Mouse (Mus musculus): ENCODE measurements around the gene Pde1a. TPM values are rescaled to one million over a fixed set of nuclear protein-coding genes. Genes with fewer than 3 reads are reported as not detected.

Pde1a gene
- polyA plus RNA-seq, 1 experiment: 19.9 TPM

DNA sequence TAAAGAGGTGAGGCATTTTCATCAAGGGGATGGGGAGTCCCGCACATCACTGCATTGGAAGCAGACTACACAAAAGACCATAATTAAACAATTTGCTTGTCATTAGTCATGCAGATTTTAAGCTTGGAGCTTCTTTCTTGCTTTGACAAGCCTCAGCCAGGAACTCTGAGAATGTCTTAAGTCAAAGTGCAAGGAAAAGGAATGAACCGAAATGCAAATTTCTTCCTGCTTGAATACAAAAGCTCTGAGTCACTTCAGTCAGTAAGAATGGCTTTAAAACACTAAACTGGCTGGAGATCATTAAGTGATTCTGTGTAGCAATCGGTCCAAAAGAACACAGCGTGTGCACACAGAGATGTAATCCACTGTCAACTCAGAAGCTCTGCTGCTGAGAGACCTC, 2.6 kb downstream of the Pde1a start:
- H3K4me3 ChIP-seq (ENCODE audit: insufficient read depth, low read length): no peak overlapping the region
- TF ChIP-seq POLR2A (IDR thresholded peaks at IDR 0.05; ENCODE audit: low read depth, low read length) (no peak), CTCF (IDR thresholded peaks at IDR 0.05; ENCODE audit: borderline replicate concordance, insufficient read depth, low read length) (no peak)
- peak overlapping the region; percentile 77 for H3K27ac ChIP-seq (ENCODE audit: insufficient read depth, low read length)
- H3K4me1 ChIP-seq (ENCODE audit: control insufficient read depth, insufficient read depth, low read length): peaks cover 14% of the 10 kb centered on the region

DNA sequence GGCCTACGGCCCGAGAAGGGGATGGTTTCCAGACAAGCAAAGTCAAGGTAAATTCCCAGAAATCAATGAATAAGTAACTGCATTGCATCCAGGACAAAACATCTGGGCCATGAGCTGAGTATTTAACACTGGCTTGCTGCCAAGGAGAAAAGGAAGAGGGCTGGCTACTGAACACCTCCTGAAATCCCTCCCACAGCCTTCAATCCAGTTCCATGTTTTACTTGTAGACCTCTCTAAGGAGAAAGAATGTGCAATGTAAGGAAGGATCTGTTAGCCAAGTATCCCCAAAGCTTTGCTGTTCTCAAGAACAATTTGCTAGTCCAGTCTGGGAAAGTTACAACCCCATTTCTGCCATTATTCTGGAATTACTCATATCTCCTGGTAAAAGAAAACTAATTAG, 42.4 kb downstream of the Pde1a start:
- TF ChIP-seq CTCF (IDR thresholded peaks at IDR 0.05; ENCODE audit: borderline replicate concordance, insufficient read depth, low read length): no peak
- no peak for TF ChIP-seq POLR2A (IDR thresholded peaks at IDR 0.05; ENCODE audit: low read depth, low read length)

DNA sequence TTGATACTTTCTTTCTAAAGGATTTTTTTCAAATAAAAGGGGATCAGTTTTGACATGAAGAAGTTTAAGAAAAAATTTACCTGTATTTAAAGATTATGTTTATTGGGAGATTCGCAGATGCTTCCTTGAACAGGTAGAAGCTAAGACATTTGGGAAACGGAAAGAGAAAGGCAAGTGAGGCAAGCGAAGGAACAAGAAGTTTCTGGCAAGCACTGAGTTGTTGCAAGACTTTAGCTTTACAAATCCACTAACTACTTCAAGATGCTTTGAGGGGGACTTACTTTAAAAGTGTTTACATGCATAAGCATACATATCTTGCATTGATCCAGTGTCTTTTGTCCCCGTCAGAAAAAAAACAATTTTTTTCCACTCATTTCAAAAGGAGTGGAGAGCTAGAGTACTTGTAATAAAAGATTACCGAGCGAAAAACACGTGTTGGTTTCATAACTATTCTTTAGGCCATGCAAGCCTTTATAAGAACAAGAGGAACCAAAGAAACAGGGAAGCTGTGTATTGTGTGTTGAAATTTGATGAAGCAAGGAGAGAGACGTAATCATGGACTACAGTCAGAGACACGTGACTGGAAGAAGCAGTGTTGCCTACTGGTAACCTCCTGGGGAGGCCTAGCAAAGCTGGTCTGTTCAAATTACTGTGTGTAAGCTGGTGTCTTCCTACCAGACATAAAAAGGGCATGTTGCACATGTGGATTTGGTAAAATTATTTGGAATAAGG, 49.0 kb downstream of the Pde1a start:
- TF ChIP-seq CTCF (IDR thresholded peaks at IDR 0.05; ENCODE audit: borderline replicate concordance, insufficient read depth, low read length) (no peak), POLR2A (IDR thresholded peaks at IDR 0.05; ENCODE audit: low read depth, low read length) (no peak)
- Histone ChIP-seq H3K4me3 (ENCODE audit: insufficient read depth, low read length) (no peak overlapping the region), H3K27ac (ENCODE audit: insufficient read depth, low read length) (no peak overlapping the region), H3K4me1 (ENCODE audit: control insufficient read depth, insufficient read depth, low read length) (no peaks in the 10 kb centered on the region)

More for the DNA sequence above, 42.4 kb downstream of the Pde1a start:
- H3K27ac ChIP-seq (ENCODE audit: insufficient read depth, low read length): peak overlapping the region; percentile 10; the same call in 1 of the 2 replicates
- no peak overlapping the region for H3K4me3 ChIP-seq (ENCODE audit: insufficient read depth, low read length)
- no peaks in the 10 kb centered on the region; the same call in none of the 2 replicates for H3K4me1 ChIP-seq (ENCODE audit: control insufficient read depth, insufficient read depth, low read length)

DNA sequence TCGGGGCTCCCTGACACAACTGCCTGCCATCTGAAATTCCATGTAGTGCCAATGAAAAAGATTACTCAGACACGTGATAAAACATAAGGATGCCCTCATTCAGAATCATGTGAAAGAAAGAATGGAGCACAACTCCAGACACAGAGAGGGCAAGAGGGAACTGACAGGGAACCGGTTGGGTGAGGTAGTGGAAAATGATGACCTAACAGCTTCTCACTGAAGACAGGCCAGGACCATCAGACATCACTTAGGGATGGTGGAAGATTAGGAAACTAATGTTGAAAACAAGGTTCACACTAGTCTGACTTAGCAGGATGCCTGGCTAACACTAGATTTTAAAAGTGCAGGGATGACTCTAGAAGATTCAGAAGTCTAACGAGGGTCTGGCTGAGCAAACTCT, 49.6 kb downstream of the Pde1a start:
- Histone ChIP-seq H3K27ac (ENCODE audit: insufficient read depth, low read length) (no peak overlapping the region), H3K4me1 (ENCODE audit: control insufficient read depth, insufficient read depth, low read length) (no peaks in the 10 kb centered on the region), H3K4me3 (ENCODE audit: insufficient read depth, low read length) (no peak overlapping the region)
- TF ChIP-seq POLR2A (IDR thresholded peaks at IDR 0.05; ENCODE audit: low read depth, low read length): no peak
- TF ChIP-seq CTCF (IDR thresholded peaks at IDR 0.05; ENCODE audit: borderline replicate concordance, insufficient read depth, low read length): no peak

DNA sequence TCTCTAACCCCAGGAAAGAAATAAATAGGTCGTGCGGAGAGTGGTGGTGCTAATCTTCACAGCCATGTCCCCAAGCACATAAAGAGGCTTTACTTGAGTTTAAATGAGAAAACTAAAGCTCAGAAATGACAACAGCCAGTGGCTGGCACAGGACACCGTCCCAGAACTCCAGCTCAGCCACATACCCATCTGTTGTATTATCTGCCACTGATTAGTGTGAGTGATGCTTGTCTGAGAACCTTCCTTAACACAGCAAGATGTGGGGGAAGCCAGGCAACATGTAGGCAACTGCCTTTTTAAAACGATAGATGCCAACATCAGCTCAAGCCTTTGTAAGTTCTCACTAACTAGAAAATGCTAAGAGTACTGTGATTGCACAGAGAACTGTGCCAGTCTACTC, 52.9 kb downstream of the Pde1a start:
- no peak overlapping the region for H3K27ac ChIP-seq (ENCODE audit: insufficient read depth, low read length)
- TF ChIP-seq POLR2A (IDR thresholded peaks at IDR 0.05; ENCODE audit: low read depth, low read length) (no peak), CTCF (IDR thresholded peaks at IDR 0.05; ENCODE audit: borderline replicate concordance, insufficient read depth, low read length) (no peak)
- H3K4me1 ChIP-seq (ENCODE audit: control insufficient read depth, insufficient read depth, low read length): no peaks in the 10 kb centered on the region
- H3K4me3 ChIP-seq (ENCODE audit: insufficient read depth, low read length): no peak overlapping the region

DNA sequence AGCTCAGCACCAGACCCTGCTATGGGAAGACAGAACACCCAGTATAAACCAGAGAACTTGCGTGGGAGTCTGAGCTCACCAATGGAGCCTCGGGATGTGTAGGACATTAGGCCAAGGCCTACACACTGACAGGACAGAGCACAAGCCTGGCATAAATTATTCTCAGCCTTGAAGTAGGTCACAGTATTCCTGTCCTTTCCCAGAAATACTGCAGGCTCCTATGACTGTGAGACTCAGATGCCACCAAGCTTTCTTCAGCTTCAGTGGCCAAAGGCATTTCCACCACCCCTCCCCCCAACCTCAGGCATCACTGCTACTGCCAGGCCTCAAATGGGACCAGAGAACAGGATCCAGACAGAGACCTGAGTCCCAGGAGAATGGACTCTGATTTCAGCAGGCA, 54.7 kb downstream of the Pde1a start:
- H3K4me3 ChIP-seq (ENCODE audit: insufficient read depth, low read length): no peak overlapping the region
- H3K4me1 ChIP-seq (ENCODE audit: control insufficient read depth, insufficient read depth, low read length): no peaks in the 10 kb centered on the region
- H3K27ac ChIP-seq (ENCODE audit: insufficient read depth, low read length): no peak overlapping the region
- TF ChIP-seq CTCF (IDR thresholded peaks at IDR 0.05; ENCODE audit: borderline replicate concordance, insufficient read depth, low read length) (no peak), POLR2A (IDR thresholded peaks at IDR 0.05; ENCODE audit: low read depth, low read length) (no peak)

DNA sequence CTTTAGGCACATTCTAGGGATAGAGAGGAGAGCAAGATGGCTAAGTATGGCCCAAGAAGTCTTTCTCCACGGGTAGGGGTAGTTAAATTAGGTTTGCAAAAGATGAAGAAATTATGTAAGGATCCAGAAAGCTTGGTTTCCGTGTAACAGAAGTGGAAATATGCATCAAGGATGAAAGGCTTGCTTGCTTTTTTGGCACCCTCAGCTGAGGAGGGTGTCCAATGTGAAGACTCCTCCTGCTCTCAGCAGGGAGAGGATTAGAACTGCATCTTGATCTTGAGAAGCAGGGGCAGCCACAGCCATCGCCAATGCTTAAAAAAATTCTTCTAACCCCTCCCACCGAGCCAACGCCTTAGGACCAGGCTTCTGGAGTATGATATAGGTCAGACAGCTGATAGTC, 55.2 kb downstream of the Pde1a start:
- TF ChIP-seq POLR2A (IDR thresholded peaks at IDR 0.05; ENCODE audit: low read depth, low read length) (no peak), CTCF (IDR thresholded peaks at IDR 0.05; ENCODE audit: borderline replicate concordance, insufficient read depth, low read length) (no peak)
- H3K27ac ChIP-seq (ENCODE audit: insufficient read depth, low read length): no peak overlapping the region
- H3K4me1 ChIP-seq (ENCODE audit: control insufficient read depth, insufficient read depth, low read length): no peaks in the 10 kb centered on the region
- no peak overlapping the region for H3K4me3 ChIP-seq (ENCODE audit: insufficient read depth, low read length)

DNA sequence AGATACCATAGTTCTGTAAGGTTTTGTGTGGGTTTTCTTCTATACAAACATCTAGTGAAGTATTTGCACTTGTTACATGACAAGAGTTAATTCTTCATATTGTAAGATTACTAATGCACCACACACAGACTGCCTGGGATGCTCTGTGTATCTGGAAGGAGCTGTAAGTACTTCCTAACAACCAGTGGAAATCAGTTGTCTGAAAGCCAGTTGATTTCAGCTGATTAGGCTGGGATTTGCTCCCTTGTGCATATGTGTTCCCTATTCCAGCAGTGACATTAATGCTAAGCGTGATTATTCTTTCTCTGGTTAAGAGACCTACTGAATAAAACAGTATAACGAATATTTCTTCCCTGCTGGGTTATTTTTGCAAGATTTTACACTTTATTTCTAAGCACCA, 55.8 kb downstream of the Pde1a start:
- TF ChIP-seq CTCF (IDR thresholded peaks at IDR 0.05; ENCODE audit: borderline replicate concordance, insufficient read depth, low read length) (no peak), POLR2A (IDR thresholded peaks at IDR 0.05; ENCODE audit: low read depth, low read length) (no peak)
- Histone ChIP-seq H3K4me1 (ENCODE audit: control insufficient read depth, insufficient read depth, low read length) (no peaks in the 10 kb centered on the region), H3K4me3 (ENCODE audit: insufficient read depth, low read length) (no peak overlapping the region), H3K27ac (ENCODE audit: insufficient read depth, low read length) (no peak overlapping the region)

DNA sequence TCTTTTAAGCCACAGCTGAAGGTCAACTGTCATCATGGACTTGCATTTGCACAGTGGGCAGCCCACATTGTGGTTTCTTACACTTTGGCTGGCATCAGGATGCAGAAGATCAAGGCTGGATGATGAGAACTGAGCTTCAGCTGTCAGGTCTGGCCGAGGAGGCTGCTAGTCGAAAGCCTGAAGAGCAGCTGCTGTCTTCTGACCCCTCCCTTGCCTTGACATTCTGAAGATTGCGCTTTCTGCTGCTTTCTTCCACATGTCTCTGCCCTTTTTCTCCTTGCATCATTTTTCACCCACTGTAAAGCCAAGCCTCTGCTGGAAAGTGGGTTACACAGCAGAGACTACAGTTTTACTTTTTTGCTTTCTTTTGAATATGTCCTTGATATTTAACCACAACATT, 59.5 kb downstream of the Pde1a start:
- no peak overlapping the region for H3K27ac ChIP-seq (ENCODE audit: insufficient read depth, low read length)
- no peak overlapping the region for H3K4me3 ChIP-seq (ENCODE audit: insufficient read depth, low read length)
- H3K4me1 ChIP-seq (ENCODE audit: control insufficient read depth, insufficient read depth, low read length): no peaks in the 10 kb centered on the region
- TF ChIP-seq POLR2A (IDR thresholded peaks at IDR 0.05; ENCODE audit: low read depth, low read length) (no peak), CTCF (IDR thresholded peaks at IDR 0.05; ENCODE audit: borderline replicate concordance, insufficient read depth, low read length) (no peak)

DNA sequence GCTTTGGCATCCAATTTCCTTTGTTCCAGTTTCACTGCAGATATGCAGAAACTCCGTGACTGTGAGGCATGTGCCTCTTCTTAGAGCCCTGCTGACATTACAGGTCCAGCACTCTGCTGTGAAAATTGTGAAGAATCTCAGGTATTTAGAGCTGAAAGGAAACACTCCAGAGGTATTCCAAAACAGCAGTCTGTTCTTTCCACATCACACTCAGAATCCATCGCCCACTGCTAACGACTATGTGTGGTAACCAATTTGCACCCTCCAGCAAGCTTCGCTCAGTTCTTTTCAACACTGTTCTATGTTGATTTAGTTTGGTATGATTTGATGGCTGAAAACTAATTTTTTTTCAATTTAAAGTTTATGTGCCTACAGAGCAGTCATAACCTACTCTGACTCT, 62.8 kb downstream of the Pde1a start:
- H3K4me3 ChIP-seq (ENCODE audit: insufficient read depth, low read length): no peak overlapping the region
- H3K27ac ChIP-seq (ENCODE audit: insufficient read depth, low read length): no peak overlapping the region
- no peaks in the 10 kb centered on the region for H3K4me1 ChIP-seq (ENCODE audit: control insufficient read depth, insufficient read depth, low read length)
- TF ChIP-seq POLR2A (IDR thresholded peaks at IDR 0.05; ENCODE audit: low read depth, low read length): no peak
- no peak for TF ChIP-seq CTCF (IDR thresholded peaks at IDR 0.05; ENCODE audit: borderline replicate concordance, insufficient read depth, low read length)

All from embryonic fibroblast, embryonic 13.5 days (primary cell).